Mouse (Mus musculus) subcutaneous adipose tissue, adult 2 months (tissue): ENCODE measurements around the gene Lce1a2. TPM values are rescaled to one million over a fixed set of nuclear protein-coding genes. Genes with fewer than 3 reads are reported as not detected.

Experiments
- polyA plus RNA-seq: library from polyadenylated mRNA; depleted of rRNA; stranded (reverse); fragments of >200 nt; gene quantifications from 2 replicates; pipeline ENCODE4 v1.2.3, GENCODE M21; 2012; ENCODE audit warnings: low replicate concordance; rRNA removed

Lce1a2 gene
- polyA plus RNA-seq = not detected in 2 replicates

DNA sequence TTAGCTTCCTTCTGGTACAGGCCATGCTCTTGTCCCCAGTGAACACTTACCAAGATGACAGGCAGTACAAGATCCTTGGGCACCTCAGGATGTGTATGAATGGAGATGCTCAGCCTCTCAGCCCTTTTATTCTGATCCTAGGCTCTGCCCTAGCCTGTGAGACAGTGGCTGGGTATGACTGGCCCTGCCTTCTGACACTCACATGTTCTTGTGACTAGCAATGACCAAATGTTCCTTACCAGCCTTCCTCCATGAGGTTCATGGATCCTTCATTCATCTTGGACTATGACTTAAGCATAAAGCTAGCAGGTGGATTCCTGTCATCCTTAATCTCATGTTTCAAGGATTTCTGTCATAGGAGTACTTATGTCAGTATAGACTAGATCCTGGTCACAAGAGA lies at the start of gene Lce1a2:
Gene Lce1a2 (minus strand): TSS at position 101 of the 400 bp plus-strand sequence.

DNA sequence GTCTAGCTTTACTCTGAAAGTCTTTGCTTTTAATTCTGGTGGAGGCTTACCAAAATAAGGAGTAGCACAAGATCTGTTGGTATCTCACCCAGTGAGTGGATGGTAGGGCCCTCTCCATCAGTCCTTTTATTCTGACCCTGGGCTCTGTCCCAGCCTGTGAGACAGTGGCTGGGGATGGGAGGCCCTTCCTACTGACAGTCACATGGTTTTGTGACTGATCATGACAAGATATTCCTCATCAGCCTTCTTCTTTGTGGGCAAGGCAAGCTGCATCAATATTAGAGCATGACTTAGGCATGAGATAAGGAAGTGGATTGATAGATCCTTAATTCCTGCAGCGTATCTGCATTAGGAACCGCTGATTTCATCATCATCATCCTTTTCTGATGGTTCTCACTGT lies 38.9 kb upstream of the Lce1a2 start, which contains the start of gene Lce1e:
Gene Lce1e (minus strand): TSS at position 101 of the 400 bp plus-strand sequence.

DNA sequence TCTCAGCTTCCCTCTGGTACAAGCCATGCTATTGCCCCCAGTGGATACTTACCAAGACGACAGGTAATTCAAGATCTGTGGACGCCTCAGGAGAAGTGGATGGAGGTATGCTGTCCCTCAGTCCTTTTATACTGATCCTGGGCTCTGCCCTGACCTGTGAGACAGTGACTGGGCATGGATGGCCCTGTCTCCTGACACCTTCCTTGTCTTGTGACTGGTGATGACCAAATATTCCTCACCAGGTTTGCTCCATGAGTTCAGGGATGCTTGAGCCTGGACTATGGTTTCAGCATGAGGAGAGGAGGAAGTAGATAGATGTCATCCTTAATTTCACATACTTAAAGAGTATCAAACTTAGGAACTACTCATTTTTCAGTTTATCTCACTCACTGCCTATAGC lies 17.0 kb upstream of the Lce1a2 start, which contains the start of gene Lce1d:
Gene Lce1d (minus strand): TSS at position 101 of the 400 bp plus-strand sequence.

DNA sequence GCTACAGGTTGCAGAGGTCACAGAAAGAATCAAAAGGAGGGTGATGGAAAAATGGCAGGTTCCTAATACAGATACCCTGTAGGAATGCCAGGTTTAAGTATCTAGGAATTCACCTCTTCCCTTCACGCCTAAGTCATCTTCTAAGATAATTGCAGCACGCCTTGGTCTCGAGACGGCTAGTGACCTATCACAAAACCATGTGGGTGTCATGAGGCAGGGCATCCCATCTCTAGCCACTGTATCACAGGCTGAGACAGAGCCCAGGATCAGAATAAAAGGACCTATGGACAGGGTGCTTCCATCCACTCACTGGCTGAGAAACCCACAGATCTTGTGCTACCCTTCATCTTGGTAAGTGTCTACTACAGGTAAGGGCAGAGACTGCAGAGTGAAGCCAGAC lies 8.8 kb upstream of the Lce1a2 start, which contains the start of gene Lce1c:
Gene Lce1c (plus strand): TSS at position 301 of the 400 bp plus-strand sequence.

DNA sequence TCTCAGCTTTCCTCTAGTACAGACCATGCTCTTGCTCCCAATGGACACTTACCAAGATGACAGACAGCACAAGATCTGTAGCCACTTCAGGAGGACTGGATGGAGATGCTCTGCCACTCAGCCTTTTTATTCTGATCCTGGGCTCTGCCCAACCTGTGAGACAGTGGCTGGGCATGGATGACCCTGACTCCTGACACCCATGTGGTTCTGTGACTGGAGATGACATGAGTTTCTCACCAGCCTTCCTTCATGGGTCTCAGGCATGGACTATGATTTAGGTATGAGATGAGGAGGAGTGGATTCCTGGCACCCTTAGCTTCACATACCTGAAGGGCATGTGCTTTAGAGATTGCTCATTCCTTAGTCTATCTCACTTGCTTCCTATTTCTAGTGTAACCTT lies 13.3 kb downstream of the Lce1a2 start, which contains the start of gene Lce1b:
Gene Lce1b (minus strand): TSS at position 101 of the 400 bp plus-strand sequence.

DNA sequence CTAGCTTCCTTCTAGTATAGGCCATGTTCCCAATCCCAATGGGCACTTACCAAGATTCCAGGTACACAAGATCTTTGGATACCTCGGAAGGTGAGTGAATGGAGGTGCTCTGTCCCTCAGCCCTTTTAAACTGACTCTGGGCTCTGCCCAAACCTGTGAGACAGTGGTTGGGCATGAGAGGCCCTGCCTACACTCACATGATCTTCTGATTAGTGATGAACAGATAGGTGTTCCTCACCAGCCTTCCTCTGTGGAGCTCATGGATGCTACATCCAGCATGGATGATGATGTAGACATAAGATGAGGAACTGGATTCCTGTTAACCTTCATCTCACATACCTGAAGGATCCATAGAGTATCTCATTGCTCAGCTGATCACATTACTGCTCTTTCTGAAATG lies 21.9 kb downstream of the Lce1a2 start, which contains the start of gene Lce1a1:
Gene Lce1a1 (minus strand): TSS at position 101 of the 400 bp plus-strand sequence.

DNA sequence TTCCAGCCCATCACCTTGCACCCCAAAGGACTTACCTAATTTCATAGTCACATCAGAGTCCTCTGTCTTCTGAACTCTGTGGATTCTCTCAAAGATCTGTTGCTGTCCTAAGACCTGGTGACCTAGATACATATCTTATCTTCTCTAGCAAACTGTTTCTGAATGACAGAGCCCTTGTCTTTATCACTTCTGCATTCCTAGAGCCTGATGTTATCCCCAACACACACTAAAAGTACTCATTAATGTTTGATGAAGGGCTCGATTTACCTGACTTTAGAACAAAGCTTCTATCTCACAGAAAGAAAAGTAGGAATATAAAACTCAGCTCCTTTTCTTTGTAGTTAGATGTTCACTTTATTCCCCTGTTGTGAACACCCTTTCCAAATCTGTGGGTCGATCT lies 48.6 kb downstream of the Lce1a2 start, which contains the start of gene Lce6a:
Gene Lce6a (minus strand): TSS at position 101 of the 400 bp plus-strand sequence.

Other genes with a start within 250 kb of the Lce1a2 start
- gene Gm9774, start 240.9 kb downstream of the Lce1a2 start, polyA plus RNA-seq = 9.2 and 13.3 TPM in 2 replicates
- not detected in 2 replicates for gene Sprr2k, start 237.7 kb downstream of the Lce1a2 start, polyA plus RNA-seq
- not detected in 2 replicates for gene Sprr1b, start 231.5 kb downstream of the Lce1a2 start, polyA plus RNA-seq
- 0.09 TPM in 1 of 2 replicates, not detected in the other for gene Sprr3, start 211.6 kb downstream of the Lce1a2 start, polyA plus RNA-seq
- gene Sprr1a, start 184.4 kb downstream of the Lce1a2 start, polyA plus RNA-seq = 0.37 and 22.2 TPM in 2 replicates
- gene Sprr4, start 169.8 kb downstream of the Lce1a2 start, polyA plus RNA-seq = not detected in 2 replicates
- not detected in 2 replicates for gene 2310046K23Rik, start 135.8 kb downstream of the Lce1a2 start, polyA plus RNA-seq
- 0.31 TPM in 1 of 2 replicates, not detected in the other for gene Ivl, start 96.6 kb downstream of the Lce1a2 start, polyA plus RNA-seq
- gene Smcp, start 81.3 kb downstream of the Lce1a2 start, polyA plus RNA-seq = not detected in 2 replicates
- gene 2210017I01Rik, start 62.8 kb downstream of the Lce1a2 start, polyA plus RNA-seq = not detected in 2 replicates
- gene Lce6a, start 48.7 kb downstream of the Lce1a2 start, polyA plus RNA-seq = not detected in 2 replicates
- gene Lce1a1, start 22.0 kb downstream of the Lce1a2 start, polyA plus RNA-seq = not detected in 2 replicates
- not detected in 2 replicates for gene Lce1b, start 13.4 kb downstream of the Lce1a2 start, polyA plus RNA-seq
- not detected in 2 replicates for gene Lce1c, start 8.9 kb upstream of the Lce1a2 start, polyA plus RNA-seq
- gene Lce1d, start 16.9 kb upstream of the Lce1a2 start, polyA plus RNA-seq = not detected in 2 replicates
- not detected in 2 replicates for gene Lce1e, start 38.8 kb upstream of the Lce1a2 start, polyA plus RNA-seq
- gene Lce1f, start 50.0 kb upstream of the Lce1a2 start, polyA plus RNA-seq = not detected in 2 replicates
- not detected in 2 replicates for gene Gm38119, start 68.8 kb upstream of the Lce1a2 start, polyA plus RNA-seq
- not detected in 2 replicates for gene Lce1g, start 82.0 kb upstream of the Lce1a2 start, polyA plus RNA-seq
- gene Lce1h, start 94.8 kb upstream of the Lce1a2 start, polyA plus RNA-seq = not detected in 2 replicates
- not detected in 2 replicates for gene Lce1i, start 108.6 kb upstream of the Lce1a2 start, polyA plus RNA-seq
- not detected in 2 replicates for gene Lce1j, start 120.2 kb upstream of the Lce1a2 start, polyA plus RNA-seq
- not detected in 2 replicates for gene Lce1k, start 137.6 kb upstream of the Lce1a2 start, polyA plus RNA-seq
- gene Kprp, start 156.9 kb upstream of the Lce1a2 start, polyA plus RNA-seq = not detected in 2 replicates
- not detected in 2 replicates for gene Lce1l, start 181.0 kb upstream of the Lce1a2 start, polyA plus RNA-seq
- not detected in 2 replicates for gene 2310050C09Rik, start 199.9 kb upstream of the Lce1a2 start, polyA plus RNA-seq